Mouse (Mus musculus) embryonic stem cell, embryonic (primary cell): ENCODE measurements around the gene Churc1.

ENCODE experiments used
- CTCF ChIA-PET, 4 experiments: fragments of 300-600 bp in 2 of 4; fragments of 350-600 bp in 2 of 4; sonication (Branson Sonifier 250); formaldehyde crosslinking; loops; one replicate each; lab custom pipeline; 2022; ENCODE audit warnings: inconsistent platforms in 2 of 4; lab: Charles Lee
- POLR2A ChIA-PET, 4 experiments: fragments of 300-600 bp in 2 of 4; fragments of 350-600 bp in 2 of 4; sonication (Branson Sonifier 250); formaldehyde crosslinking; loops; one replicate each; lab custom pipeline; 2022; ENCODE audit warnings: antibody characterized with exemption in 4 of 4, inconsistent platforms in 1 of 4; lab: Charles Lee

Churc1 gene

DNA sequence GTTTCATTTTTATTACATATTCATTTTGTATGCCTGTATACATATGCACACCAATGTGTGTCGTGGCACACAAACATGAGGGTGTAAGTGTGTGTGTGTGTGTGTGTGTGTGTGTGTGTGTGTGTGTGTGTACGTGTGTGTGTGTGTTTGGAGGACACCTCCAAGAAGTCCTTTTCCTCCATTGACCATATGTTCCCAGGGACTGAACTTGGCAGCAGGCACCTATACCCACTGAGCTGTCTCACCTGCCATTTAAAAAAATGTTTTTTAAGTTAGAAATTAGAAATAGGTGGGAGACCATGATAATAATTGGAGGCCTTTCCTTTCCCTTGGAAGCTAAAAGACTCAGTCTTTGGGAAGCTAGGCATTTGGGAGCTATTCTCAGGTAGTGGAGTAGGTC lies 48.8 kb downstream of the Churc1 start:
- ChIA-PET CTCF (interaction anchor here in 1 of 4 experiments (1.2 kb wide), 1 partner anchor 10 kb away, joined by 4 read pairs; no protein-coding TSS in a partner anchor), POLR2A (interaction anchor here in 2 of 4 experiments (0.7 to 0.9 kb wide), 2 partner anchors 30 to 31 kb away, joined by 3 read pairs; no protein-coding TSS in a partner anchor)

DNA sequence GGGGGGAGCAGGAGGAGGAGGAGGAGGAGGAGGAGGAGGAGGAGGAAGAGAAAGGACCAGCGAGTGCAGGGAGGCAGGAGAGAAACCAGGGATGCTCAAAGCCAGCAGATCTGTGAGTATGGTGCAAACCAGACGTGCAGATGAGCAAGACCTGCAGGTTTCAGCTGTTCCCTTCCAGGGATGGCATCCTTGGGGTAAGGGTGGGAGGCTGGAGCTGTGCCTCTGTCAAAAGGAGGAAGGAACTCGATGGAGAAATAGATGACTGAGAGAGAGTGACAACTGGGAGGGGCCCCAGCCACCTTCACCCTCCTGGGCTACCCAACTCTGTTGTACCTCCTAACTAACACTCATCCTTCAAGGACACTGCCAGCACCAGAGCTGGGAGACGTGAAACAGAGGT lies 51.4 kb downstream of the Churc1 start:
- ChIA-PET POLR2A (interaction anchor here in 3 of 4 experiments (0.6 to 3.5 kb wide), 14 partner anchors 16 to 413 kb away, joined by 3 to 29 read pairs (median 4); partner anchors contain the start of genes Gpx2 (in 1 of the 3) and Hspa2 (in 1 of the 3)), CTCF (interaction anchor here in 1 of 4 experiments (1.3 to 1.7 kb wide), 3 partner anchors 12 to 62 kb away, joined by 4 read pairs; no protein-coding TSS in a partner anchor)

DNA sequence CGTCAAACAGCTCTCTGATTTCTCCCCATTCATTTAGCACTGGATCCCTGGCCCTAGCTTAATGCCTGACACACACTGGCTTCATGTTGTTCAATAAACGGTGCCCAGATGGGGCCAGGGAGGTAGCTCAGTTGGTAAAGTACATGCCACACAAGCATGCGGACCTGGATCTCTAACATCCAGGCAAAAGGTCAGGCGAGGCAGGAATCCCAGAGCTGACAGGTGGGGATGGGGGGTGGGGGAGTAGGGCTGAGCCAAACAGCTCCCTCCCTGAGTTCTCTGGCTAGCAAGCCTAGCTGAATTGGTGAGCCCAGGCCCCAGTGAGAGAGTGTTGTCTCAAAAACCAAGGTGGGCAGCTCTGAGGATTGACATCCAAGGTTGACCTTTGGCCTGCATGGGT lies 51.8 kb downstream of the Churc1 start:
- ChIA-PET CTCF (interaction anchor here in 2 of 4 experiments (0.6 to 1.7 kb wide), 4 partner anchors 13 to 234 kb away, joined by 3 to 4 read pairs (median 4); no protein-coding TSS in a partner anchor), POLR2A (interaction anchor here in 3 of 4 experiments (0.7 to 3.5 kb wide), 16 partner anchors 10 to 413 kb away, joined by 3 to 29 read pairs (median 5); partner anchors contain the start of genes Gpx2 (in 1 of the 3) and Hspa2 (in 1 of the 3))

DNA sequence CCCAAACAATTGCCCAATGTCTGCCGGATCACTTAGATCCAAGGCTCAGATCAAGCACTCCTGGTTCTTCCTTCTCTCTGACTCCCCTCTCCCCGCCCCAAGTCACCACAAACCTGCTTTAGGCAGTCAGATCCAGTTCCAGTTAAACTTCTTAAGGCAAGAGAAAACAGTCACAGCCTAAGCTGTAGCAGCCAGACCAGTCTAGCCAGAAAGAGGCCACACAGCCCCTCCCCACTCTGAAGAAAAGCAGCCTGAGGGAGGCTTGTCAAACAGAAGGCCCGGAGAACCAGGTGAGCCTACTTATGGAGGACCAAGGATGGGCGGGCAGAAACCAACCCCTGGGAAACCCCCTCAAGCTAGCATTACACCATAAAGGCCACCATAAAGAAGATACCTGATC lies 52.8 kb downstream of the Churc1 start:
- CTCF ChIA-PET = interaction anchor here in 2 of 4 experiments (1.0 to 1.7 kb wide), 4 partner anchors 14 to 182 kb away, joined by 3 to 4 read pairs (median 4); no protein-coding TSS in a partner anchor

DNA sequence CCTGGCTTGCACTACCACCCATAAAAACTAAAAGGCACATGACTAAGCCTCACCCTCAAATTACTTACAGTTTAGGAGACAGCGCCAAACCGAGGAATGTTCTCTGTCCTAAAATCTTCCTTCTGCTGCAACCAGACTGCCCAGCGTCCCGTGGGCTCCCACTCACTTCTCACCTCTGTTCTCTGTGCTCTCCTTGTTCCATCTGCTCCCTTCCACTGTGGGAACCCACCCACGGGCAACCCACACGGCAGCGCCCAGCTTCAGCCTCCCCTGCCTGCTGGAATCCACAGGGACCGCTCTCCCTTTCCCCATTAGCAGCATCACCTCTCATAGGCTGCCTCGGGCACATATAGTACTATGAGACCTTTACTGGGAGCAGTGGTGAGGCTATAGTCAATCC lies 53.6 kb downstream of the Churc1 start:
- POLR2A ChIA-PET = interaction anchor here in 2 of 4 experiments (0.6 to 3.5 kb wide), 8 partner anchors 9 to 139 kb away, joined by 3 to 29 read pairs (median 4); partner anchors contain the start of gene Gpx2 (in 1 of the 2)
- CTCF ChIA-PET = interaction anchor here in 1 of 4 experiments (1.2 kb wide), 1 partner anchor 181 kb away, joined by 3 read pairs; no protein-coding TSS in a partner anchor

More for the DNA sequence above, 52.8 kb downstream of the Churc1 start:
- POLR2A ChIA-PET = interaction anchor here in 3 of 4 experiments (0.6 to 3.5 kb wide), 20 partner anchors 8 to 478 kb away, joined by 3 to 29 read pairs (median 4); partner anchors contain the start of genes Gpx2 (in 2 of the 3), Hspa2 (in 1 of the 3) and Max (in 1 of the 3)

- CTCF ChIA-PET = no interaction called here
- POLR2A ChIA-PET = interaction anchor here in 2 of 4 experiments (0.6 to 3.0 kb wide), 6 partner anchors 8 to 142 kb away, joined by 3 to 13 read pairs (median 3); partner anchors contain the start of gene Max (in 1 of the 2)
These were observed 54.5 kb downstream of the Churc1 start for GRCm38 (mm10) chr12:76819816-76820215.

DNA sequence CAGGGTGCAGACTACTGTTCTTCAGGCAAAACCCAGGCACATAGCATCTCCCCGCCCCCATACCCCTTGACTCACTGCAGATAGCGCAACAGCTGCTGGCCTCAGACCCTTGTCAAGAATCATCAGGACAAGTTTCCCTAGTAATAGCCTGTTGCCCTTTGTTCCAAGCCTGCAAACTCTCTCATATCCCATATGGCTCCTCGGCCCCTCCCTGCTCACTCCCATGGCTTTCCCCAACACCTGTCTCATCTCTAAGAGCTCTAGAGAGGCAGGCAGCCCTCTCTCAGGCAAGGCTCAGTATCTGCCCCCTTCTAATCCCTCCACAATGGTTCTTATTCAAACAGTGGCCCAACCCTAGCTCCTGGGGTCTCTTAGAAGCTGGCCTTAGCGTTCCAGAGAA lies 55.3 kb downstream of the Churc1 start:
- CTCF ChIA-PET = interaction anchor here in 2 of 4 experiments (0.6 kb wide), 2 partner anchors 449 to 984 kb away, joined by 3 to 7 read pairs; no protein-coding TSS in a partner anchor
- POLR2A ChIA-PET = interaction anchor here in 1 of 4 experiments (1.4 kb wide), 1 partner anchor 27 kb away, joined by 3 read pairs; no protein-coding TSS in a partner anchor

DNA sequence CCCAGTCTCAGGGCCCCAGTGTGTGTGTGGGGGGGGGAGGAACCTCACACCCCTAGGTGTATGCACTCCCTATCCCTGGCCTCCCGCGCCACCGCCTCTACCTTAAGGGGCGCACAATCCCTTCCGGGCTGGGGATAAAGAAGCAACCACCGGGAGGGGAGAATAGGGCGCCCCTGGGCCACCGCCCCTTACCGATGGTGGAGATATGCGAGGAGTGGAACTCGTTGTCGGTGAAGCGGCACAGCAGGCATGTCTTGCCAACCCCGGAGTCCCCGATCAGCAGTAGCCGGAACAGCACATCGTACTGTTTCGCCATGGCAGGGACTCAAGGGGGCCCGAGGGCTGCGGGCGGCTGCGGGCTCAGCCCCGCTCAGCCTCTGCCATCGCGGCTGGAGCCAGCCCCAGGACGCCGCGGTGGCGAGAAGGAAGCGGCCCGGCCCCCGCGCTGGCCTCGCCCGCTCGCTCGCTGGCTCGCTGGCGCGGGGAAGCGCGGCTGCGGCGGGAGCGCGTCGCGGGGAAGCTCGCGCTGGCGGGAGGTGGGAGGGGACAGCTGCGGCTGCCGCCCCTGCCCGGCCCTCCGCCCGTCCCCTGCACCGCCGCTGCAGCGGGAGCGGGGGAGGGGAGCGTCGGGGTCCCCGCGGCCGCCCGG lies 56.8 kb downstream of the Churc1 start:
- ChIA-PET CTCF (interaction anchor here in 1 of 4 experiments (1.3 kb wide), 1 partner anchor 11 kb away, joined by 7 read pairs; no protein-coding TSS in a partner anchor), POLR2A (interaction anchor here in 3 of 4 experiments (0.6 to 1.6 kb wide), 14 partner anchors 9 to 189 kb away, joined by 3 to 6 read pairs (median 4); no protein-coding TSS in a partner anchor)

DNA sequence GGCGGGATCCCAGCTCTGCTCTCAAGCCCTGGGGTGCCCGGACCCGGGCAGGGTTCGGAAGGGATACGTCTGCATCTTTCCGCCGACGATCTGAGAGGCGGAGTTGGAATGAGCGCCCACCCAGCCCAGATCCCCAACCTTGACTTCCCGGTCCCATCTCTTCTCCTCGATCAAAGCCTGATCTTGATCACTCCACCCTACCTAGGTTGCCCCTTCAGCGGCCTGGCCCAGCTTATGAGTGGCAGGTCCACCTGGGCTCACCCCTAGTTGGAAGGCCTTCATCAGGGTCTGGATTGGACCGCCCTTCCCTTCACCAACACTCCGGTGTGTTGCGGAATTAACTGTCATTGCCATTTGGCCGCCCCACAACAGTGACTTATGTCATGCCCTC lies 57.3 kb downstream of the Churc1 start, which contains the start of gene Rab15:
Rab15 (minus strand) TSS at position 258 of the 391 bp plus-strand sequence.
- ChIA-PET POLR2A (interaction anchor here in 3 of 4 experiments (0.6 to 1.6 kb wide), 11 partner anchors 9 to 189 kb away, joined by 3 to 6 read pairs (median 4); no protein-coding TSS in a partner anchor), CTCF (interaction anchor here in 1 of 4 experiments (1.3 kb wide), 1 partner anchor 10 kb away, joined by 7 read pairs; no protein-coding TSS in a partner anchor)

DNA sequence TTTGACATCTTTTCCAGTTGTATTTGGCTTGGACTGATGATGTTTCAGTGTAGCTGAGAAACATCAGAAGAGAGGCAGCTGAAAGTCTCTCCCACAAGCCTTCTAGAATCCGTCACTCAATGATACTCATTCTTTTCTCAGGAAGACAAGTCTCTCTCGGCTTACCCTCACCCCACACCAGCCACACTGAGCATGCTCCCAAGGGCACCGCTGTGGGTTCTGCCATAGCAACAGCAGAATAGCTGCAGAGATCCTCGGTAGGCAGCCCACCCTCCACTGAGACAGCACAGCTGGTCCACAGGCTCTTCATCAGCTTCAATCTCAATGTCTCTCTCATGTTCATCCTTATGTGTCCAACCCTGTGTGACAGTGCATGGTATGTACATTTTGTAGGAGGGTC lies 59.9 kb downstream of the Churc1 start:
- ChIA-PET POLR2A (interaction anchor here in 3 of 4 experiments (0.7 to 4.4 kb wide), 3 partner anchors 12 to 51 kb away, joined by 3 to 27 read pairs (median 14); no protein-coding TSS in a partner anchor), CTCF (interaction anchor here (0.6 to 2.2 kb wide), 6 partner anchors 7 to 176 kb away, joined by 3 to 6 read pairs (median 4); no protein-coding TSS in a partner anchor)

- CTCF ChIA-PET = interaction anchor here (0.6 to 2.1 kb wide), 25 partner anchors 9 to 1315 kb away, joined by 3 to 11 read pairs (median 4); partner anchors contain the start of genes Max (in 1 of the 4) and Rab15 (in 1 of the 4)
- POLR2A ChIA-PET = interaction anchor here in 3 of 4 experiments (0.5 to 1.2 kb wide), 7 partner anchors 10 to 127 kb away, joined by 3 to 7 read pairs (median 3); partner anchors contain the start of gene Rab15 (in 1 of the 3)
These were observed 67.4 kb downstream of the Churc1 start for GRCm38 (mm10) chr12:76832704-76833103.
